Mouse (Mus musculus) kidney, adult 9 months (tissue): ENCODE measurements at regions not wholly inside any gene's neighbourhood (a gene's known extent, or its start where the extent isn't known, plus 50 kb on each side); places are given as distances from the start of the nearest gene placed in this dataset.

Source experiments
- DNase-seq: peaks from one replicate; pipeline ENCODE4 v3.0.0; 2022

GRCm38 (mm10) chr2:174178801-174179200, 68.7 kb downstream of the Npepl1 start:
- DNase-seq = no peak

- DNase-seq = no peak
Observed at GRCm38 (mm10) chr2:174184797-174185196, 74.6 kb downstream of the Npepl1 start.

DNA sequence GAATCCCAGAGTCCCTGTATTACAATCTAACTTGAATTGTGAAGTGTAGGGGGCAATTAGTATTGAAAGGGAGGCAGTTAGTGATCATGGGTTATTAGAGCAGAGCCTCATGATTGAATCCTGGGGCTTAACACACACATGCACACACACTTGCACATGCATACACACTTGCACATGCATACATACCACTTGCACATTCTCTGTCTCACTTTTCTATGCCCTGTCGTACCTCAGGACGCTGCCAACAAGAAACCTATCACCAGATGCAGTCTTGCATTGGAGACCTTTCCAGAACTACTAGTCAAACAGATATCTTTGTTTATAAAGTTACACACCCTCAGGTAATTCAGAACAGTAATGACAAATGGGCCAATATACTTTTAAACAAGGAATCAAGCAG, 80.9 kb downstream of the Npepl1 start:
- no peak for DNase-seq

GRCm38 (mm10) chr2:174191516-174191915, 81.4 kb downstream of the Npepl1 start:
- DNase-seq = no peak

DNA sequence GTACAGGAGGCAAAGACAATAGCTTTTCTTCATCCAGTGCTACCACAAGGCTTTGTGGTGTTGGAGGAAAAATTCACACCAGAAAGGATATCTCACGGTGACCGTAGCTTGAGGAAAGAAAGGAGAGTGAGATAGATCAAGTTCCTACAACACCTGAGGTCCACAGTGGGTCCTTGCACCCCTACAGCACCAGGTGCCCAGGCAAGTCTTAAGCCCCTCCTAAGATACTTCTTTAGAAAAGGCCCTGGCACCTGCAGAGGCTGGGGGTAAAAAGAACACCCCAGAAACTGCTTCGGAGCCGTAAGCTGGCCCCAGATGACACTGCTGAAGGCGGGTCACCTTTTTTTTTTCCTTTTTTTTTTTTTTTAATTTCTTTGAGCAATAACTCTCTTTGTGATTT, 81.9 kb downstream of the Npepl1 start:
- no peak for DNase-seq

- DNase-seq = no peak
Observed at GRCm38 (mm10) chr2:174193506-174193905, 83.4 kb downstream of the Npepl1 start.

GRCm38 (mm10) chr2:174195651-174196050, 85.5 kb downstream of the Npepl1 start:
- DNase-seq = no peak

DNA sequence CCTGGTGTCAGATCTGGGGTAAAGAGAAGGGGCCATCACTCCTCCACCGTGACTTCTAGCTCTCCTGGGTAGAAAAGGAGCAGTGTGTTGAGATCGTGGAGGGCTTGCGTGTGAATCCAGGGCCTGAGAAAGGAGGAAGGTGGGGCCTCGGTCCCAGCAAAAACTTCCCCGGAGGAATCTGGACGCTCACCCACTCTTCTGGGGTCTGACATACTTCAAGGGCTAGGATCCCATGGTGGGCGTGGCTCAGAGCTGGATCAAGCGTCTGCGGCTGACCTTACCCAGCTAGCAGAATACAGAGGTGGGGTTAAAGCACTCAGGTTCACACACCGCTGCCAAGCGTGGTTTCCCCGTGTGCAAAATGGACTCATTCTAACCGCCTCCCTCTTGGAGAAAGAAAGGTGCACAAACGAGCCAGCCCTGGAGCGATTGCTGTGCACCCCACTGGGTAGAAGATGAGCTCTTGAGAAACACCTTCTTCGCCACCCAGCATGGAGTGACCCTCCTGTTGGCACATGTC, 86.6 kb downstream of the Npepl1 start:
- DNase-seq = no peak

GRCm38 (mm10) chr2:174197306-174197945, 86.7 kb upstream of the Gnas start:
- no peak for DNase-seq

DNA sequence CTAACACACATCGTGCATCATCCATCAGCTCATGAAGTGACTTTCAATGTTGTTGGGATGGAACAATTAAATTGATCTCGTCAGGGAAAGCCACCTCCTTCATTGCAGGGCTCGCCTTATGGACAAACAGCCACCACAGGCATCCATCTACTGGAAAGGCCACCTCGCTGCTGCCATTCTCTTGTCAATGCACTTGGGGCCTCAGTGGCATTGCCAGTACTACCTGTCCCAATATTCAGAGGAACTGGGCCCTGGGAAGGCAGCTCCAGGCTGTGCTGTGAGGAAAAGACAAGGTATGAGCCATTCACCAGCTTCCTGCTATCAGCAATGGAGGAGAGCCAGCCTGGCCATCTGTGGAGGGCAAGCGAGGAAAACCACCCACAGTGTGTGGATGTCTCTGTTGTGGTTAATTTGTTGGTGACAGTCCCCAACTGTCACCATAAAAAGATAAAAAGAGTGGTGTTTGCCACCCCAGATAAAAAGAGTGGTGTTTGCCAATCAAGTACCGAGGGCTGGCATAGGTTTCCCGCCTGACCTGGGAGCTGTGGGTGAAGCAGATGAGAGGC, 85.6 kb upstream of the Gnas start:
- no peak for DNase-seq

GRCm38 (mm10) chr2:174199961-174200862, 83.9 kb upstream of the Gnas start:
- DNase-seq = no peak

DNA sequence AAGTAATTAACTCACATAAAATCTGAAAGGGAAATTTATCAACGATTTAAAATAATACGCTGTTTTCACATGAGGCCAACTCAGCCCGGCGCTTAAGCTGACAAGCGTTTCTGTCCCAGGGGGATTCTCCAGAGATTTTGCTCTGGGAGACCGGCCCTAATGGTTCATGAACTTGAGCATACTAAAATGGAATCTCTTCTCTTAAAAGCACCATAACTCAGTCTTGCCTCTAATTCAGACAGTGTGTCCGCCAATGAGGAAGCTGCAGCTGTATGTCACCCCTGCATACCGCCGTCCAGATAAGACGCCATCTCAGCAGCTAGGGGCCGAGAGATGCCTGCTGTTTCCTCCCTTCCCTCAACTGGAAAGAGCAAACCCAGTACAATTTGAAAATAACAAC, 80.7 kb upstream of the Gnas start:
- peak; percentile 9 for DNase-seq

GRCm38 (mm10) chr2:174211681-174212080, 72.4 kb upstream of the Gnas start:
- DNase-seq = no peak

- DNase-seq = no peak
Observed at GRCm38 (mm10) chr2:174226660-174227059, 57.5 kb upstream of the Gnas start.
